Mouse (Mus musculus) stomach, embryonic 14.5 days (tissue): Measurements from ENCODE around the gene Rd3. TPM values are rescaled to one million over a fixed set of nuclear protein-coding genes. Genes with fewer than 3 reads are reported as not detected.

ENCODE experiments used
- ATAC-seq: fragments of 200-750 bp; cut with Nextera tagmentation; 2 replicates; pipeline ENCODE4 v1.8.0; 2017; ENCODE audit warnings: low read depth, moderate TSS enrichment; ENCODE audit not compliant: insufficient number of reproducible peaks, insufficient read depth, low FRiP score
- H3K27ac ChIP-seq: fragments of 300-500 bp; sonication (generic); 2 replicates; pipeline ENCODE4 v1.5.1; 2014; ENCODE audit warnings: mild to moderate bottlenecking, low read length, moderate library complexity, mixed read lengths
- H3K27me3 ChIP-seq: fragments of 300-500 bp; sonication (generic); 2 replicates; pipeline ENCODE4 v1.6.1; 2014; ENCODE audit warnings: low read length, control low read depth, mixed read lengths; ENCODE audit not compliant: control insufficient read depth, insufficient read depth
- H3K36me3 ChIP-seq: fragments of 300-500 bp; sonication (generic); 2 replicates; pipeline ENCODE4 v1.6.1; 2014; ENCODE audit warnings: mild to moderate bottlenecking, control low read depth, low read length, moderate library complexity, mixed read lengths; ENCODE audit not compliant: control insufficient read depth, insufficient read depth
- H3K4me1 ChIP-seq: fragments of 300-500 bp; sonication (generic); 2 replicates; pipeline ENCODE4 v1.6.1; 2014; ENCODE audit warnings: low read length, control low read depth, mixed read lengths; ENCODE audit not compliant: control insufficient read depth, insufficient read depth
- H3K4me2 ChIP-seq: fragments of 300-500 bp; sonication (generic); replicated peaks from 2 replicates; pipeline ENCODE4 v1.6.1; 2014; ENCODE audit warnings: low read depth, low read length, control low read depth
- H3K4me3 ChIP-seq: fragments of 300-500 bp; sonication (generic); 2 replicates; pipeline ENCODE4 v1.5.1; 2014; ENCODE audit warnings: low read depth, low read length, control low read depth
- H3K9ac ChIP-seq: fragments of 300-500 bp; sonication (generic); replicated peaks from 2 replicates; pipeline ENCODE4 v1.6.1; 2014; ENCODE audit warnings: low read depth, mild to moderate bottlenecking, control low read depth, low read length, moderate library complexity, mixed read lengths
- H3K9me3 ChIP-seq: fragments of 300-500 bp; sonication (generic); 2 replicates; pipeline ENCODE4 v1.6.1; 2016; ENCODE audit warnings: low read depth, low read length, control low read depth; ENCODE audit not compliant: control insufficient read depth
- WGBS: fragments of 180-500 bp; shearing (Covaris S2); extraction: QIAGEN DNeasy Blood & Tissue Kit; methylation state at CpG from one replicate; pipeline ENCODE4 v1.1.7; 2014; 5-methylcytosine and 5-hydroxymethylcytosine counted together
- microRNA-seq: library from miRNA; unstranded; fragments of <30 nt; microRNA quantifications from one replicate; pipeline ENCODE4, GENCODE M21; 2016
- polyA plus RNA-seq: library from polyadenylated mRNA; unstranded; fragments of >200 nt; fragmentation: Nextera tagmentation; extraction: Ambion mirVana; gene quantifications from 2 replicates; pipeline ENCODE4 v1.2.1, GENCODE M21; 2014

Gene Rd3
- polyA plus RNA-seq, 1 experiment from 2014 or later: 0.41 TPM

DNA sequence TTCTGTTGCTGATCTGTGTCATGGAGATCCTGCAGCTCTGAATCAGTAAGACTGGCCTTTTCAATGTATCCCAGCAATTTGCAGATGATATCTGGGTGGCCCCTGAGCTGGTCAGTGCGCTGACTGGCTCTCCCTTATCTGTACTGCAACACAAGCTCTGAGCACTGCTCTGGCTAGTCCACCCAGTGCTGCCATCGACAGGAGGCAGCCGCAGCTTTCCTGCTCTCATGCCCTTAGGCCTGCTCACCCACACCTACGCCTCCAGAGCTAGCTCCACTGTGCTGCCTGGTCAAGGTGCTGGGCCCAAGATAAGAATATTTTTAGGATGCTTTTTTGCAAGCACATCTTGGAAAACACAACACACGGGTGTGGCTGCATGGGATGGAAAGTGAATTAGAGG, 17.3 kb downstream of the Rd3 start:
- H3K9ac ChIP-seq: no peak overlapping the region
- peaks cover 11% of the 10 kb centered on the region; the same call in 1 of the 2 replicates for H3K36me3 ChIP-seq
- ATAC-seq: no peak
- H3K27ac ChIP-seq: no peak overlapping the region
- no peak overlapping the region for H3K4me2 ChIP-seq
- no peaks in the 10 kb centered on the region for H3K4me1 ChIP-seq
- 71% methylated on average over 5 of the region's 5 CpGs for WGBS
- H3K27me3 ChIP-seq: no peaks in the 10 kb centered on the region
- H3K4me3 ChIP-seq: no peak overlapping the region
- H3K9me3 ChIP-seq: no peaks in the 10 kb centered on the region

DNA sequence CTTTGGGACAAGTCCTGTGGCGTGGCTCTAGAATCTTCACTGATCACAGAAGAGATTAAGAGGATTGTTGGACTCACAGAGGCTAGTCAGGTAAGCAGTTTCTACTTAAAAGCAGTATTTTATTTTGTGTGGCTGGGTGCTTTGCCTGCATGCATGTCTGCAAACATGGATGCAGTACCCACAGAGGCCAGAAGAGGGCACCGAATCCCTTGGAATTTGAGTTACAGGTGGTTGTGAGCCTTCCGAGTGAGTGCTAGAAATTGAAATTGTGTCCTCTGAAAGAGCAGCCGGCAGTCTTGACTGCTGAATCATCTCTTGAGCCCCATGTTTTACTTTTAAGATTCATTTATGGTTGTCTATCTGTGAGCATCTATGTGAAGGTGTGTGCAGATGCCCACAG, 18.3 kb downstream of the Rd3 start:
- H3K36me3 ChIP-seq: peaks cover 11% of the 10 kb centered on the region; the same call in 1 of the 2 replicates
- 57% methylated on average over 4 of the region's 4 CpGs for whole genome bisulfite sequencing
- H3K9ac ChIP-seq: no peak overlapping the region
- no peak for ATAC-seq
- H3K9me3 ChIP-seq: no peaks in the 10 kb centered on the region
- no peak overlapping the region for H3K27ac ChIP-seq
- H3K27me3 ChIP-seq: no peaks in the 10 kb centered on the region
- no peak overlapping the region for H3K4me2 ChIP-seq
- H3K4me3 ChIP-seq: no peak overlapping the region
- no peaks in the 10 kb centered on the region for H3K4me1 ChIP-seq

DNA sequence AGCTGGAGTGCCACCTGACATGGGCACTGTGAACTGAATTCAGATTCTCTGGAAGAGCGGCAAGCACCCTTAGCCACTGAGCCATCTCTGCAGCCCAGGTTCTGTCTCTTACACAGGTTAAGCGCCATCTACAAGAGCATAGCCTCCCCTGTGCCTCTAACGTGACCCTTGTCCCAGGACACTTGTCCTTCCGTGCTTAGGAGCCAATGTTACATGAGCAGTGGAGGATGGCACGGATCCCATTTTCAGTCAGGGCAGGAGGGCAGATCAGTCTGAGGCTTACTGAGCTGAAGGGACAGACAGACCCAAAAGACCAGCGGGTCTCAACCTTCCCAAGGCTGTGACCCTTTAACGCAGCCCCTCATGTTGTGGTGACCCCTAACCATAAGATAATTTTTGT, 18.7 kb downstream of the Rd3 start:
- H3K27ac ChIP-seq: no peak overlapping the region
- H3K4me1 ChIP-seq: no peaks in the 10 kb centered on the region
- no peaks in the 10 kb centered on the region for H3K9me3 ChIP-seq
- no peak overlapping the region for H3K9ac ChIP-seq
- H3K27me3 ChIP-seq: no peaks in the 10 kb centered on the region
- no peak overlapping the region for H3K4me2 ChIP-seq
- no peak for ATAC-seq
- peaks cover 11% of the 10 kb centered on the region; the same call in 1 of the 2 replicates for H3K36me3 ChIP-seq
- no peak overlapping the region for H3K4me3 ChIP-seq
- WGBS: 92% methylated on average over 7 of the region's 7 CpGs

DNA sequence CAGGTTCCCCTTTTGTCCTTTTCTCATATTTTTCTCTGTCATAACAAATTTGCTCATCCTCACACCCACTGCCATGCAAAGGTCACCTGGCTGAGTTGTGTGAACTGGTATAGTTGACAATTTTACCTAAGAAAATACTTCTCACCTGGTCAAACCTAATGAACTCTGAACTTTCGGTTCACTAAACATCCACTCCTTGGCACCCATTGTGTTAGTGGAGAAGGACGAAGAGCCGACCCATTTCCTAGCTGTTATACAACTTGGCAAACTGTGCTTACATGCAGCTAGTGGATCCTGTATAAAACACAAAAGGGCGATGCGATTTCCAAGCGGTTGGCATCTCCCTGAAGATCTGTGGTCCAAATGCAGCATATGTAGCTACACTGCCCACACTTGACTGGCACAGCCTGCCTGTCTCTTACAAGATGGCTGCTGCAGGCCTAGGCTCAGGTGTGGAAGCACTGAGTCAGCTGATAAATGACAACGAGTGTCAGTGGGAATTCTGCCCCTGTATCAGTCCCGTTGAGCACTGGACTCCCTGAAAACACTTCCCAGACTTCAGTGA, 19.5 kb downstream of the Rd3 start:
- peaks cover 11% of the 10 kb centered on the region; the same call in 1 of the 2 replicates for H3K36me3 ChIP-seq
- no peaks in the 10 kb centered on the region for H3K9me3 ChIP-seq
- no peak overlapping the region for H3K27ac ChIP-seq
- ATAC-seq: no peak
- H3K4me2 ChIP-seq: no peak overlapping the region
- H3K4me1 ChIP-seq: no peaks in the 10 kb centered on the region
- H3K4me3 ChIP-seq: no peak overlapping the region
- WGBS: 90% methylated on average over 8 of the region's 8 CpGs
- no peak overlapping the region for H3K9ac ChIP-seq
- H3K27me3 ChIP-seq: no peaks in the 10 kb centered on the region

DNA sequence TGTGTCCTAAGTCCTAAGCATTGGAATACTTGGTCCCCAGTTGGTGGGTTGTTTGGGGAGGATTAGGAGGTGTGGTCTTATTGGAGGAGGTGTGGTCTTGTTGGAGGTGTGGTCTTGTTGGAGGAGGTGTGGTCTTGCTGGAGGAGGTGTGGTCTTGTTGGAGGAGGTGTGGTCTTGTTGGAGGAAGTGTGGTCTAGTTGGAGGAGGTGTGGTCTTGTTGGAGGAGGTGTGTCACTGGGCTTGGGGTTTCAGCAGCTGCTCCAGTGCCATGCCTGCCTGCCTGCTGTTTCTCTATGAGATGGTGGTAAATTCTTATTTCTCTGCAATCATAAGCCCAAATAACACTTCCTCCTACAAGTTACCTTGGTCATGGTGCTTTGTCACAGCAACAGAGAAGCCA, 21.9 kb downstream of the Rd3 start:
- H3K36me3 ChIP-seq: peaks cover 11% of the 10 kb centered on the region; the same call in 1 of the 2 replicates
- H3K4me3 ChIP-seq: no peak overlapping the region
- no peaks in the 10 kb centered on the region for H3K4me1 ChIP-seq
- no peak overlapping the region for H3K27ac ChIP-seq
- no peak overlapping the region for H3K4me2 ChIP-seq
- no peak for ATAC-seq
- no peak overlapping the region for H3K9ac ChIP-seq
- H3K9me3 ChIP-seq: no peaks in the 10 kb centered on the region
- no peaks in the 10 kb centered on the region for H3K27me3 ChIP-seq

Small RNA genes within 50 kb of the gene (microRNA-seq; reads per million reads assigned to microRNA genes)
- gene Mir3473c: not detected

Other genes with a start within 250 kb of the Rd3 start
- 26.7 and 31.0 TPM in 2 replicates for gene Nek2, start 155.9 kb upstream of the Rd3 start, polyA plus RNA-seq
- gene Slc30a1, start 70.6 kb upstream of the Rd3 start, polyA plus RNA-seq: 1.5 and 1.7 TPM in 2 replicates
- gene Traf5, start 115.2 kb downstream of the Rd3 start, polyA plus RNA-seq: 28.8 and 30.4 TPM in 2 replicates
- 36.3 and 36.8 TPM in 2 replicates for gene Rcor3, start 160.7 kb downstream of the Rd3 start, polyA plus RNA-seq
- gene Kcnh1, start 213.4 kb downstream of the Rd3 start, polyA plus RNA-seq: 0.35 and 0.77 TPM in 2 replicates